Mouse (Mus musculus) hindbrain, embryonic 16.5 days (tissue): ENCODE results near the gene Mknk1. TPM values are rescaled to one million over a fixed set of nuclear protein-coding genes. Genes with fewer than 3 reads are reported as not detected.

Source experiments
- ATAC-seq: fragments of 200-750 bp; cut with Nextera tagmentation; 2 replicates; pipeline ENCODE4 v1.8.0; 2017; ENCODE audit warnings: moderate TSS enrichment, moderate library complexity
- H3K27ac ChIP-seq: fragments of 300-500 bp; sonication (generic); 2 replicates; pipeline ENCODE4 v1.5.1; 2014; ENCODE audit warnings: low read depth, mild to moderate bottlenecking, control low read depth, low read length, moderate library complexity
- H3K27me3 ChIP-seq: fragments of 300-500 bp; sonication (generic); replicated peaks from 2 replicates; pipeline ENCODE4 v1.6.1; 2014; ENCODE audit warnings: low read length; ENCODE audit not compliant: control insufficient read depth, insufficient read depth
- H3K36me3 ChIP-seq: fragments of 300-500 bp; sonication (generic); 2 replicates; pipeline ENCODE4 v1.6.1; 2014; ENCODE audit warnings: mild to moderate bottlenecking, low read length, moderate library complexity, mixed read lengths; ENCODE audit not compliant: control insufficient read depth, insufficient read depth
- H3K4me1 ChIP-seq: fragments of 300-500 bp; sonication (generic); 2 replicates; pipeline ENCODE4 v1.6.1; 2014; ENCODE audit warnings: low read depth, low read length; ENCODE audit not compliant: control insufficient read depth, insufficient read depth
- H3K4me2 ChIP-seq: fragments of 300-500 bp; sonication (generic); 2 replicates; pipeline ENCODE4 v1.6.1; 2014; ENCODE audit warnings: mild to moderate bottlenecking, low read length, control low read depth, moderate library complexity
- H3K4me3 ChIP-seq: fragments of 300-500 bp; sonication (generic); 2 replicates; pipeline ENCODE4 v1.5.1; 2014; ENCODE audit warnings: mild to moderate bottlenecking, low read length, control low read depth, moderate library complexity
- H3K9ac ChIP-seq: fragments of 300-500 bp; sonication (generic); 2 replicates; pipeline ENCODE4 v1.6.1; 2014; ENCODE audit warnings: low read depth, mild to moderate bottlenecking, control low read depth, low read length, moderate library complexity
- H3K9me3 ChIP-seq: fragments of 300-500 bp; sonication (generic); 2 replicates; pipeline ENCODE4 v1.6.1; 2014; ENCODE audit warnings: mild to moderate bottlenecking, low read length, moderate library complexity; ENCODE audit not compliant: control insufficient read depth
- WGBS: fragments of 180-500 bp; shearing (Covaris S2); extraction: QIAGEN DNeasy Blood & Tissue Kit; methylation state at CpG from one replicate; pipeline ENCODE4 v1.1.7; 2014; 5-methylcytosine and 5-hydroxymethylcytosine counted together
- polyA plus RNA-seq: library from polyadenylated mRNA; unstranded; fragments of >200 nt; fragmentation: Nextera tagmentation; extraction: Ambion mirVana; gene quantifications from 2 replicates; pipeline ENCODE4 v1.2.1, GENCODE M21; 2015

Gene Mknk1
- polyA plus RNA-seq, 1 experiment from 2014 or later: 22.3 TPM

- Histone ChIP-seq H3K4me3 (no peak overlapping the region), H3K9ac (no peak overlapping the region), H3K27ac (no peak overlapping the region), H3K9me3 (no peaks in the 10 kb centered on the region), H3K4me2 (no peak overlapping the region), H3K36me3 (no peaks in the 10 kb centered on the region), H3K4me1 (peaks cover 6% of the 10 kb centered on the region), H3K27me3 (peaks cover 24% of the 10 kb centered on the region)
- 17% methylated on average over 7 of the region's 7 CpGs for WGBS
- ATAC-seq: peak; percentile 76
Measured at GRCm38 (mm10) chr4:115908641-115909040, 69.6 kb downstream of the Mknk1 start.

- no peaks in the 10 kb centered on the region for H3K36me3 ChIP-seq
- H3K9me3 ChIP-seq: no peaks in the 10 kb centered on the region
- ATAC-seq: no peak
- H3K27ac ChIP-seq: no peak overlapping the region
- no peak overlapping the region for H3K4me2 ChIP-seq
- peaks cover 21% of the 10 kb centered on the region for H3K27me3 ChIP-seq
- WGBS: 2% methylated on average over 4 of the region's 4 CpGs
- H3K9ac ChIP-seq: no peak overlapping the region
- no peak overlapping the region for H3K4me3 ChIP-seq
- H3K4me1 ChIP-seq: no peaks in the 10 kb centered on the region; the same call in none of the 2 replicates
Measured at GRCm38 (mm10) chr4:115911586-115911985, 72.6 kb downstream of the Mknk1 start.

DNA sequence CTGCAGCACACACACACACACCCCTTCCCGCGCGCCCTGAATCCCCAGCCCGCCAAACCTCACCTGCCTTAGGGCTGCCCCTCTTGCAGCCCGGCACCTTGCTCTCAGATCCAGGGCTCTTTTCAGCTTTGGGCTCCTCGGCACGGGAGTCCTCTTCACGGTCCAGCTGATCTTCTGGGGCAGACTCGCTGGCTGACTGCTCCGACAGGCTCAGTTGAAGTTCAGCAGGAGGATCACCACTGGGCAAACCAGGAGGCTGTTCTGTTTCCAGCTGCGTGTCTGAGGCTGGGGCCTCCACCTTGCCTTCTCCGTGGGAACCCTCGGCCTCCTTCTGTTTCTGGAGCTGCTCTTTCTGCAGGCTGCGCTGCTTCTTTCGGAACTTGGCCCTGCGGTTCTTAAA is 80.9 kb downstream of the Mknk1 start:
- no peak overlapping the region for H3K9ac ChIP-seq
- H3K9me3 ChIP-seq: no peaks in the 10 kb centered on the region
- peaks cover 12% of the 10 kb centered on the region; the same call in 1 of the 2 replicates for H3K27me3 ChIP-seq
- no peak overlapping the region for H3K27ac ChIP-seq
- no peak overlapping the region for H3K4me3 ChIP-seq
- no peaks in the 10 kb centered on the region for H3K36me3 ChIP-seq
- H3K4me2 ChIP-seq: no peak overlapping the region
- WGBS: 75% methylated on average over 16 of the region's 16 CpGs
- ATAC-seq: no peak
- H3K4me1 ChIP-seq: no peaks in the 10 kb centered on the region

- H3K27me3 ChIP-seq: peaks cover 6% of the 10 kb centered on the region; the same call in 1 of the 2 replicates
- H3K9ac ChIP-seq: no peak overlapping the region
- H3K27ac ChIP-seq: no peak overlapping the region
- WGBS: 90% methylated on average over 5 of the region's 5 CpGs
- ATAC-seq: no peak
- H3K9me3 ChIP-seq: no peaks in the 10 kb centered on the region
- H3K4me1 ChIP-seq: no peaks in the 10 kb centered on the region
- no peaks in the 10 kb centered on the region for H3K36me3 ChIP-seq
- H3K4me3 ChIP-seq: no peak overlapping the region
- H3K4me2 ChIP-seq: no peak overlapping the region
Measured at GRCm38 (mm10) chr4:115922688-115923087, 83.7 kb downstream of the Mknk1 start.

DNA sequence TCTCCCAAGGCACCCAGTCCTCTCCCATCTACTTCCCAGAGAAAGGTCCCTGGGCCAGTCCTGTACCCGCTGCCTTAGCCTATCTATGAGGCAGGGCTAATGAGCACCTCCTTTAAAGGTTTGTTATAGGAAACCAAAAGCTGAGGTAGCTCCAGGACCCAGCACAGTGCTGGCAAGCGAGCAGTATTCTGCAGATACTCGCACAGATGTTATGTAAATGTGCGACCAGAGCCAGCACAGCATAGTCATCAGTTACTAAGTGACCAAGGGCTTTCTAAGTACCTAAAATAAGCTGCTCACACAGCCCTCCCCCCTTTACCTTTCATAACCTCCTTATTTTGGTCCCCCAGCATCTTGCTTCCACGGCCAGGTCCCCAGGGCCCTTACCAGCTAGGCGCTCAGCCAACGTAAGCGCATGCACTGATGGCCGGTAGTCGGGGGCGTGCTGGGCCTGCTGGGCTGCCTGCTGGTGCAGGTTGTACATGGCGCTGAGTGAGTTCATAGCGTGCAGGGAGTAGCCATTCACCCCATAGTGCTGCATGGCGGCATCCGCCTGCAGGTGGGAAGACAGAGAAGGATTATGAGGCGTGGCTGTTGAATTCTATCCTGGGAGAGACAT is 84.4 kb downstream of the Mknk1 start:
- Histone ChIP-seq H3K4me1 (no peaks in the 10 kb centered on the region), H3K36me3 (no peaks in the 10 kb centered on the region), H3K27ac (no peak overlapping the region), H3K9me3 (no peaks in the 10 kb centered on the region), H3K27me3 (peaks cover 5% of the 10 kb centered on the region; the same call in 1 of the 2 replicates), H3K4me3 (no peak overlapping the region), H3K9ac (no peak overlapping the region), H3K4me2 (no peak overlapping the region)
- ATAC-seq: peak; percentile 60; the same call in 1 of the 2 replicates
- WGBS: 69% methylated on average over 16 of the region's 16 CpGs

DNA sequence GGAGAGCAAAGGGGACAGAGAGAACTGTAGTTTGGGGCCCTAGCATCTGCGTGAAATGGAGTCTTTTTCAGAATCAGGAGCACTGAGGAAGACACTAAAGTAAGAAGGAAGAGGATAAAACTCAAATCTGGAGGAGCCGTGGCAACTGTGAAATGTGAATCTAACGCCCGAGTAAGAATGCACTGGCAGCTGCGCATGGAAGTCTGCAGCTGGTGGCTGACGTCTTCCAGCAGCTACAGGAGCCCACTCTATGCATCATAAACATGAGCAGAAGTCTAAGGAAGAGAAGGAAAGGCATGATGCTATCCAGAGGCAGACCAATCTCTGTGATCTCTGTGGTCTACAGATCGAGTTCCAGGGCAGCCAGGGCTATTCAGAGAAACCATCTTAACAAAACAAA is 88.6 kb downstream of the Mknk1 start:
- no peaks in the 10 kb centered on the region for H3K9me3 ChIP-seq
- H3K4me2 ChIP-seq: no peak overlapping the region
- no peaks in the 10 kb centered on the region for H3K4me1 ChIP-seq
- H3K9ac ChIP-seq: no peak overlapping the region
- no peak overlapping the region for H3K27ac ChIP-seq
- H3K27me3 ChIP-seq: peaks cover 17% of the 10 kb centered on the region
- ATAC-seq: no peak
- 70% methylated on average over 7 of the region's 7 CpGs for WGBS
- H3K4me3 ChIP-seq: no peak overlapping the region
- H3K36me3 ChIP-seq: no peaks in the 10 kb centered on the region

Other genes starting within 250 kb of the Mknk1 start
- not detected in 2 replicates for gene Cyp4a32, start 238.2 kb upstream of the Mknk1 start, polyA plus RNA-seq
- gene Cyp4b1, start 191.5 kb upstream of the Mknk1 start, polyA plus RNA-seq: 1.3 and 1.7 TPM in 2 replicates
- 16.1 and 19.0 TPM in 2 replicates for gene Efcab14, start 101.5 kb upstream of the Mknk1 start, polyA plus RNA-seq
- 0.20 and 0.33 TPM in 2 replicates for gene Tex38, start 58.2 kb upstream of the Mknk1 start, polyA plus RNA-seq
- gene Atpaf1, start 54.4 kb upstream of the Mknk1 start, polyA plus RNA-seq: 37.7 and 38.6 TPM in 2 replicates
- gene Mob3c, start 11.1 kb upstream of the Mknk1 start, polyA plus RNA-seq: 4.9 and 7.8 TPM in 2 replicates
- gene Kncn, start 45.2 kb downstream of the Mknk1 start, polyA plus RNA-seq: 0.45 TPM in 1 of 2 replicates, not detected in the other
- gene 6430628N08Rik, start 51.5 kb downstream of the Mknk1 start, polyA plus RNA-seq: 0.41 and 0.44 TPM in 2 replicates
- gene Dmbx1, start 100.7 kb downstream of the Mknk1 start, polyA plus RNA-seq: 5.8 and 6.8 TPM in 2 replicates
- gene Faah, start 178.7 kb downstream of the Mknk1 start, polyA plus RNA-seq: 23.8 and 27.5 TPM in 2 replicates
- gene Nsun4, start 214.7 kb downstream of the Mknk1 start, polyA plus RNA-seq: 11.9 and 12.1 TPM in 2 replicates
- gene Uqcrh, start 235.9 kb downstream of the Mknk1 start, polyA plus RNA-seq: 427 and 492 TPM in 2 replicates
- gene Lrrc41, start 236.1 kb downstream of the Mknk1 start, polyA plus RNA-seq: 72.1 and 78.4 TPM in 2 replicates